Mouse (Mus musculus): ENCODE data around the gene Slc23a3.

Slc23a3 gene

GRCm38 (mm10) chr1:75136730-75137129 lies 3.0 kb upstream of the Slc23a3 start:
- DNase-seq = peak; percentile 77

- peak; percentile 67 for DNase-seq
Measured at GRCm38 (mm10) chr1:75136293-75136692, 2.6 kb upstream of the Slc23a3 start.

- no peak for DNase-seq
Measured at GRCm38 (mm10) chr1:75128641-75129040, 5.0 kb downstream of the Slc23a3 start.

GRCm38 (mm10) chr1:75125418-75125817 lies 8.3 kb downstream of the Slc23a3 start:
- DNase-seq = no peak

- peak; percentile 98 for DNase-seq
Measured at GRCm38 (mm10) chr1:75124346-75125321, 9.1 kb downstream of the Slc23a3 start, which contains the start of gene Nhej1. TSS of gene Nhej1 (minus strand) at chr1:75125200.

- DNase-seq = no peak
Measured at GRCm38 (mm10) chr1:75122211-75122610, 11.5 kb downstream of the Slc23a3 start.
